In the genomic region with DNA sequence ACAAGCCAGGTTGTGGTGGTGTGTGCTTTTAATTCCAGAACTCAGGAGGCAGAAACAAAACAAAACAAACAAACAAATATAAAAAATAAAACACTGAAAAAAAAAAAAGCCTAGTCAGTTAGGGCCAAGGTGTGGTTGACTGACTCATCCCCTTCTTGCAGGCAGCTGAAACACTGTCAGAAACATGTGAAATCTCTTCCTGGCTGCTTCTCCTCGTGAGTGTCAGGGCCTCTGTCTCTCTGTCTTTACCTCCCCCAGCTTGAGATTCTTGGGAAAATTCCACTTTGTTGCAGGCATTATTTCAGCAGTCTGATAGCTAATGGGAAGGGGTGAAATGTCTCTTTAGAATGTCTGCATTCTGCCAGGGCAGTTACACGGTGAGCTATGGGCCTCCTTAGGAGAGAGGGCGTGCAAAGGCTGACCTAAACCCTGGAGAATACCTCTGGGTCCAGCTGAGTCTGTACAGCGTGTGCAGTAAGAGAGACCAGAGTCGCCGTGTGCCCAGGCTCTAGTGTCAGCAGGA, we compare ENCODE assay signal across 8 mouse cellular contexts. TPM values are rescaled to one million over a fixed set of nuclear protein-coding genes. Genes with fewer than 3 reads are reported as not detected.
DNase-seq lines count a peak whose midpoint lies in the region; ATAC-seq and TF ChIP-seq lines count a peak whose summit lies in the region.

No protein-coding gene starts in this region.

- peak overlapping the region; percentile 57 for H3K27ac ChIP-seq in liver, adult 2 months (replicated peaks; ENCODE audit: insufficient read depth, low read depth, low read length)
- H3K27ac ChIP-seq in bone marrow, adult 2 months (ENCODE audit: control insufficient read depth, insufficient read depth, low read depth, low read length, poor library complexity) = peak overlapping the region; percentile 60
- H3K27ac ChIP-seq in hindbrain, embryonic 12.5 days = peak overlapping the region; percentile 94
- H3K27ac ChIP-seq in midbrain, embryonic 15.5 days = peak overlapping the region; percentile 91

- H3K79me2 ChIP-seq in liver, adult 2 months (ENCODE audit: control insufficient read depth, insufficient read depth, low read length) = peaks cover 19% of the 10 kb centered on the region; the same call in 1 of the 2 replicates

- peak overlapping the region; percentile 61 for H3K9ac ChIP-seq in liver, adult 2 months (ENCODE audit: low read depth, low read length)
- peak overlapping the region; percentile 78 for H3K9ac ChIP-seq in hindbrain, embryonic 12.5 days
- peak overlapping the region; percentile 54 for H3K9ac ChIP-seq in midbrain, embryonic 15.5 days

- H3K36me3 ChIP-seq in liver, adult 2 months (ENCODE audit: control insufficient read depth, insufficient read depth, low read length) = peaks cover 24% of the 10 kb centered on the region
- H3K36me3 ChIP-seq in hindbrain, embryonic 12.5 days = peaks cover 3% of the 10 kb centered on the region; the same call in 1 of the 2 replicates
- H3K36me3 ChIP-seq in midbrain, embryonic 15.5 days (replicated peaks) = 0 out of 2 replicates have a peak, but pooled peaks cover 2% of the 10 kb centered on the region

- intact Hi-C loops in left cerebral cortex, postnatal 10 days (cut with DNase I) = no loop called here

- TF ChIP-seq POLR2A in liver, adult 2 months (IDR thresholded peaks at IDR 0.05; ENCODE audit: extremely low read depth, insufficient read depth, low read length) = no peak
- no peak for TF ChIP-seq POLR2A in bone marrow, adult 2 months (IDR thresholded peaks at IDR 0.05; ENCODE audit: borderline replicate concordance, control insufficient read depth, low read depth, low read length)

- DNase-seq in liver, adult 2 months (ENCODE audit: extremely low read depth, low read depth, low spot score) = no peak
- no peak for DNase-seq in liver
- no peak for DNase-seq in left cerebral cortex, postnatal 10 days (ENCODE audit: extremely low spot score in 1 of 2, low spot score in 2 of 2)
- no peak for DNase-seq in cerebellum, adult 18-20 months

- under 1% methylated on average over 6 of the region's 6 CpGs for WGBS in liver, adult 2 months
- 14% methylated on average over 6 of the region's 6 CpGs for WGBS in bone marrow, adult 2 months
- WGBS in hindbrain, embryonic 12.5 days = 3% methylated on average over 6 of the region's 6 CpGs
- WGBS in midbrain, embryonic 15.5 days = 2% methylated on average over 6 of the region's 6 CpGs

- peaks cover 27% of the 10 kb centered on the region for H3K4me1 ChIP-seq in liver, adult 2 months (ENCODE audit: control insufficient read depth, insufficient read depth, low read length)
- H3K4me1 ChIP-seq in bone marrow, adult 2 months (ENCODE audit: control insufficient read depth, insufficient read depth, low read length) = peaks cover 2% of the 10 kb centered on the region; the same call in 1 of the 2 replicates
- H3K4me1 ChIP-seq in hindbrain, embryonic 12.5 days = peaks cover 26% of the 10 kb centered on the region
- peaks cover 40% of the 10 kb centered on the region for H3K4me1 ChIP-seq in midbrain, embryonic 15.5 days

- H3K27me3 ChIP-seq in liver, adult 2 months (ENCODE audit: control insufficient read depth, insufficient read depth, low read length) = no peaks in the 10 kb centered on the region
- no peaks in the 10 kb centered on the region for H3K27me3 ChIP-seq in hindbrain, embryonic 12.5 days
- no peaks in the 10 kb centered on the region for H3K27me3 ChIP-seq in midbrain, embryonic 15.5 days (replicated peaks)

- H3K4me3 ChIP-seq in liver, adult 2 months (ENCODE audit: insufficient read depth, low read depth, low read length) = peak overlapping the region; percentile 16
- H3K4me3 ChIP-seq in bone marrow, adult 2 months (replicated peaks; ENCODE audit: control insufficient read depth, low read depth, low read length) = no peak overlapping the region
- peak overlapping the region; percentile 32 for H3K4me3 ChIP-seq in hindbrain, embryonic 12.5 days
- H3K4me3 ChIP-seq in midbrain, embryonic 15.5 days = peak overlapping the region; percentile 31

- no peaks in the 10 kb centered on the region for H3K9me3 ChIP-seq in hindbrain, embryonic 12.5 days (replicated peaks)
- H3K9me3 ChIP-seq in midbrain, embryonic 15.5 days = no peaks in the 10 kb centered on the region

- no peak for TF ChIP-seq CTCF in liver, adult 2 months (IDR thresholded peaks at IDR 0.05; ENCODE audit: low read depth, low read length)
- TF ChIP-seq CTCF in bone marrow, adult 2 months (IDR thresholded peaks at IDR 0.05; ENCODE audit: control insufficient read depth, insufficient read depth, low read length) = no peak

- peak; percentile 55 for ATAC-seq in hindbrain, embryonic 12.5 days (ENCODE audit: low FRiP score)
- ATAC-seq in midbrain, embryonic 15.5 days (replicated peaks) = peak; percentile 13; the same call in 1 of the 2 replicates
- ATAC-seq in cerebellum, adult (ENCODE audit: insufficient number of reproducible peaks, low FRiP score, low TSS enrichment) = no peak

- H3K4me2 ChIP-seq in hindbrain, embryonic 12.5 days (replicated peaks) = peak overlapping the region; percentile 54
- H3K4me2 ChIP-seq in midbrain, embryonic 15.5 days = peak overlapping the region; percentile 59

RNA-seq across cellular contexts. Expression of a gene that starts 2.8 kb away (rescaled TPM):
- 128 and 138 TPM in 2 replicates for total RNA-seq in liver, adult 2 months (2014; rRNA removed)
- 51.9 and 63.5 TPM in 2 replicates for polyA plus RNA-seq in liver, adult 2 months (2012; rRNA removed)
- 59.3 and 107 TPM in 2 replicates for polyA plus RNA-seq in bone marrow, adult 2 months (2011; ENCODE audit: insufficient read depth, insufficient read length, low replicate concordance, missing spikeins)
- 395 and 396 TPM in 2 replicates for polyA plus RNA-seq in hindbrain, embryonic 12.5 days (2016; fragmentation: Nextera tagmentation; extraction: Ambion mirVana)
- polyA plus RNA-seq in midbrain, embryonic 15.5 days (2015; fragmentation: Nextera tagmentation; extraction: Ambion mirVana) = 252 and 255 TPM in 2 replicates
- 100 to 1,000 TPM; 207 to 211 TPM for total RNA-seq in left cerebral cortex, postnatal 10 days (2021)

RNA-seq across cellular contexts. Expression of a gene that starts 3.1 kb away (rescaled TPM):
- 72.6 and 87.6 TPM in 2 replicates for total RNA-seq in liver, adult 2 months (2014; rRNA removed)
- 294 and 417 TPM in 2 replicates for polyA plus RNA-seq in liver, adult 2 months (2012; rRNA removed)
- 3.7 and 5.3 TPM in 2 replicates for polyA plus RNA-seq in bone marrow, adult 2 months (2011; ENCODE audit: insufficient read depth, insufficient read length, low replicate concordance, missing spikeins)
- polyA plus RNA-seq in hindbrain, embryonic 12.5 days (2016; fragmentation: Nextera tagmentation; extraction: Ambion mirVana) = 21.3 and 23.9 TPM in 2 replicates
- 26.0 and 29.6 TPM in 2 replicates for polyA plus RNA-seq in midbrain, embryonic 15.5 days (2015; fragmentation: Nextera tagmentation; extraction: Ambion mirVana)
- 10 to 100 TPM; 26.1 to 32.0 TPM for total RNA-seq in left cerebral cortex, postnatal 10 days (2021)

RNA-seq across cellular contexts. Expression of a gene that starts 25.1 kb away (rescaled TPM):
- 1.5 and 1.7 TPM in 2 replicates for total RNA-seq in liver, adult 2 months (2014; rRNA removed)
- polyA plus RNA-seq in liver, adult 2 months (2012; rRNA removed) = 2.8 and 3.3 TPM in 2 replicates
- polyA plus RNA-seq in bone marrow, adult 2 months (2011; ENCODE audit: insufficient read depth, insufficient read length, low replicate concordance, missing spikeins) = 7.2 and 16.5 TPM in 2 replicates
- 43.8 and 52.4 TPM in 2 replicates for polyA plus RNA-seq in hindbrain, embryonic 12.5 days (2016; fragmentation: Nextera tagmentation; extraction: Ambion mirVana)
- 38.8 and 43.6 TPM in 2 replicates for polyA plus RNA-seq in midbrain, embryonic 15.5 days (2015; fragmentation: Nextera tagmentation; extraction: Ambion mirVana)
- total RNA-seq in left cerebral cortex, postnatal 10 days (2021) = 10 to 100 TPM; 12.4 to 15.2 TPM

RNA-seq across cellular contexts. Expression of a gene that starts 25.3 kb away (rescaled TPM):
- 8.9 and 13.8 TPM in 2 replicates for total RNA-seq in liver, adult 2 months (2014; rRNA removed)
- 29.7 and 32.5 TPM in 2 replicates for polyA plus RNA-seq in liver, adult 2 months (2012; rRNA removed)
- 17.7 and 34.4 TPM in 2 replicates for polyA plus RNA-seq in bone marrow, adult 2 months (2011; ENCODE audit: insufficient read depth, insufficient read length, low replicate concordance, missing spikeins)
- polyA plus RNA-seq in hindbrain, embryonic 12.5 days (2016; fragmentation: Nextera tagmentation; extraction: Ambion mirVana) = 15.8 and 16.3 TPM in 2 replicates
- 24.1 and 25.0 TPM in 2 replicates for polyA plus RNA-seq in midbrain, embryonic 15.5 days (2015; fragmentation: Nextera tagmentation; extraction: Ambion mirVana)
- 10 to 100 TPM; 12.1 to 13.3 TPM for total RNA-seq in left cerebral cortex, postnatal 10 days (2021)

RNA-seq across cellular contexts. Expression of a gene that starts 31.7 kb away (rescaled TPM):
- total RNA-seq in liver, adult 2 months (2014; rRNA removed) = 4.5 and 6.2 TPM in 2 replicates
- 24.8 and 30.7 TPM in 2 replicates for polyA plus RNA-seq in liver, adult 2 months (2012; rRNA removed)
- polyA plus RNA-seq in bone marrow, adult 2 months (2011; ENCODE audit: insufficient read depth, insufficient read length, low replicate concordance, missing spikeins) = 0.41 and 0.77 TPM in 2 replicates
- polyA plus RNA-seq in hindbrain, embryonic 12.5 days (2016; fragmentation: Nextera tagmentation; extraction: Ambion mirVana) = 0.48 and 0.74 TPM in 2 replicates
- polyA plus RNA-seq in midbrain, embryonic 15.5 days (2015; fragmentation: Nextera tagmentation; extraction: Ambion mirVana) = 1.0 and 1.6 TPM in 2 replicates
- total RNA-seq in left cerebral cortex, postnatal 10 days (2021) = 1 to 10 TPM in 1 of 2 experiments, under 1 TPM in 1; 0.81 to 1.2 TPM
